Mouse (Mus musculus): ENCODE measurements around the gene Chrnd. TPM values are rescaled to one million over a fixed set of nuclear protein-coding genes. Genes with fewer than 3 reads are reported as not detected.

Chrnd gene
- total RNA-seq, 2 experiments from 2014 or later: 0.20 to 0.54 TPM

DNA sequence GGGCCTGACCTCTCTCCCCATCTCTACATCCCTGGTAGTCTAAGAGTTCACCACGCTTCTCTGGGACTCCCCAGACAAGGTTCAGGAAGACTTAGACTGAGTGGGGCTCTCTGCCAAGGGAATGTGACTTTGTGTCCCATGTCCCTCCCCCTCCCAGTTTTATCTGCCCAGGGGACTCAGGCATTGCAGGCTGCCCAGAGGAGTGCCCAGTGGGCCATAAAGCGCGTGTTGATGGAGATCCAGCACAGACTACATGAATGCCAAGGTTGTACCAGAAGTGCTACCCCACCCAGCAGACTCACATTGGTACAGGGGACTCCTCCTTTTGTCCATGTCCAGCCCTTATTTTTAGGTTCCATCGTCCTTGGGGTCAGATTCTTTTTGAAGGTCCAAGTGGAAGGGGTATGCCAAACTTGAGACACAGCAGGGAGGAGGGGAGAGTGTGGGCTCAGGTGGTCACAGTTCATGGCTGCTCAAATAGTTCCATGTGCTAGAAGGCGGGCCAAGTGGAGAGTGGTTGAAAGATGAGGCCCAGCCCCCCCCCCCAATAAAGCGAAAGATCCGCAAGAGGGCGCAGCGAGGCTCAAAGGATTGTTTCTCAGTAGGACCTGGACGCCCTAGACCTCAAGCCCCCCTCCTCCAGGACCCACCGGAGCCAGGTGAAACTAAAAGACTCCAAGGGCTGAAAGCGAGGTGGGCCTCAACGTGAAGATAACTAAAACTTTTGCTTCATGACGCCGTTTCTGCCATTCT, 6.2 kb upstream of the Chrnd start:
- no peak for DNase-seq (ENCODE audit: low spot score in 2 of 2)

DNA sequence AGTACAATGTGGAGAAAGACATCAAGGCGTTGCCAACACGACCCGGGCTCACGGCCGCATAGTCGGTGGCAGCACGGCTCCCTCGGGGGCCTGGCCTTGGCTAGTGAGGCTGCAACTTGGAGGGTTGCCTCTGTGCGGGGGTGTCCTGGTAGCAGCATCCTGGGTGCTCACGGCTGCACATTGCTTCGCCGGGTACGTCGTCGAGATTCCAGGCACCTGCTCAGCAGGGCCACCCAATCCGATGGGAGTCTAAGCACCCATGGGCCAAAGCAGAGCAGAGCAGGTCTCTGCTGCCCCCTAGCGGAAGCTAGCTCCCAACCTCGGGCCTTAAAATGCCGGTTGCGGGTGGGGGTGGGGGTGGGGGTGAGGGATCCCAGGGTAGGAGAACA, 5.7 kb upstream of the Chrnd start:
- DNase-seq (ENCODE audit: low spot score in 2 of 2): peak; percentile 41 to 61

DNA sequence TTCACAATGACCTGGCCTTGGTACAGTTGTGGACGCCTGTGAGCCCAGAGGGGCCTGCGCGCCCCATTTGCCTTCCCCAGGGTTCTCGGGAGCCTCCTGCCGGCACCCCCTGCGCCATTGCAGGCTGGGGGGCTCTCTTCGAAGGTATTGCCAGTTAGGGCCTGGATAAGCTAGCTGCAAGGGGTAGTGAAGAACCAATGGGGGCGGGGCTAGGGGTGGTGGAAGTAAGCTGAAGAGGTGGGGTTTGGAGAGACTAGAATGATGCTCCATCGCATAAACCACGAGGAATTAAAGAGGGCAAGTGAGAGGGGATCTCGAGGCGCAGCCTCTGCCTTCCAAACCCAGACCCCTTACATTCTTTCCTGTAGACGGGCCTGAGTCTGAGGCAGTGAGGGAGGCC, 4.9 kb upstream of the Chrnd start:
- DNase-seq (ENCODE audit: low spot score in 2 of 2): no peak

DNA sequence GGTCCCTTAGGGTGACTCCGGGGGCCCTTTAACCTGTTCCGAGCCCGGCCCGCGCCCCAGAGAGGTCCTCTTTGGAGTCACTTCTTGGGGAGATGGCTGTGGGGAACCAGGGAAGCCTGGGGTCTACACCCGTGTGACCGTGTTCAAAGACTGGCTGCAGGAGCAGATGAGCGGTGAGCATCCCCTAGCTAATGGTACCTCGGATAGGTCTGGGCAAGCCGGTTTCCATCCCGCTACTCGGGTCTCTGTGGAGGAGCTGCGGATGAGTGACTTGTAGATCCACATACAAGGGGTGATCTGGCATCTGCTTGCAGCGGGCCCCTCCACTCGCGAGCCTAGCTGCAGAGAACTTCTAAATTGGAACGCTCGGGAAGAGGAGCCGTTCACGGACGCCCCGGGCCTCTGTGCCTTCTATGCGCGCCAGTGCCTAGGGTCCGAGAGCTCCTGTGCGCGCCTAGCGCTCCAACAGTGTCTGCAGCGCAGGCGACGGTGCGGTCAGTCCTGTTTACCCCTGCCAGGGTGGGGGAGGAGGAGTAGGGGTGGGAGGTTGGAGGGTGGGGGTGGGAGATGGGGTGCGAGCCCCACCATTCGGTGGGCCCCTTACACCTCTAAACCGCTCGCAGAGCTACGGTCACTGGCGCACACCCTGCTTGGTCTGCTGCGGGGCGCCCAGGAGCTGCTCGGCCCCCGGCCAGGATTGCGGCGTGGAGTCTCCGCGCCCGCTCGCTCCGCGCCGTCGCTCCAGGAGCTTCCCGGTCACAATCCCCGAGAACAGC, 4.0 kb upstream of the Chrnd start:
- no peak for DNase-seq (ENCODE audit: low spot score in 2 of 2)

DNA sequence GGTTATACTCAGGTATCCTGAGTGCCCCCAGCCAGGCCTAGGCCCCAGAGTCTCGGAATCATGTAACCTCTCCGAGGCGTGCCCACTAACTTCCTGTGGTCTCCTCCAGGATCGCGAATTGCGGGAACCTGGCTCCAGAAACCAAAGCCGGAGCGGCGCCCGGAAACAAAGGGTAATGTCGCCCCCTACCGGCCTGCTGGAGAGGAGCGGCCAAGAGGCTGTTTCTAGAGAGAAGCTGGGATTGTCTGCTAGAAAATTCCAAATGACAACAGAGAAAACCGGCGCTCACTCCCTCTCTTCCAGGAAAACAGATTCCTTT, 3.4 kb upstream of the Chrnd start:
- peak; percentile 37 to 45 for DNase-seq (ENCODE audit: low spot score in 2 of 2)

DNA sequence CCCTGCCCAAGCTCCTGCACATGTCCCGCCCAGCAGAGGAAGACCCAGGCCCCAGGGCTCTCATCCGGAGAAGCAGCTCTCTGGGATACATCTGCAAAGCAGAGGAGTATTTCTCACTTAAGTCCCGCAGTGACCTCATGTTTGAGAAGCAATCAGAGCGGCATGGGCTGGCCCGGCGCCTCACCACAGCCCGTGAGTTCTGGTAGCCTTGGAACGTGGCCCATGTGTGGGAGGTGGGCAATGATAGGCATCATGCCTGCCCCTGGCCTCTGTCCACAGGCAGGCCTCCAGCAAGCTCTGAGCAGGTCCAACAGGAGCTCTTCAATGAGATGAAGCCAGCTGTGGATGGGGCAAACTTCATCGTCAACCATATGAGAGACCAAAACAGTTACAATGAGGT, 6.9 kb downstream of the Chrnd start:
- no peak for DNase-seq (ENCODE audit: low spot score in 2 of 2)

DNA sequence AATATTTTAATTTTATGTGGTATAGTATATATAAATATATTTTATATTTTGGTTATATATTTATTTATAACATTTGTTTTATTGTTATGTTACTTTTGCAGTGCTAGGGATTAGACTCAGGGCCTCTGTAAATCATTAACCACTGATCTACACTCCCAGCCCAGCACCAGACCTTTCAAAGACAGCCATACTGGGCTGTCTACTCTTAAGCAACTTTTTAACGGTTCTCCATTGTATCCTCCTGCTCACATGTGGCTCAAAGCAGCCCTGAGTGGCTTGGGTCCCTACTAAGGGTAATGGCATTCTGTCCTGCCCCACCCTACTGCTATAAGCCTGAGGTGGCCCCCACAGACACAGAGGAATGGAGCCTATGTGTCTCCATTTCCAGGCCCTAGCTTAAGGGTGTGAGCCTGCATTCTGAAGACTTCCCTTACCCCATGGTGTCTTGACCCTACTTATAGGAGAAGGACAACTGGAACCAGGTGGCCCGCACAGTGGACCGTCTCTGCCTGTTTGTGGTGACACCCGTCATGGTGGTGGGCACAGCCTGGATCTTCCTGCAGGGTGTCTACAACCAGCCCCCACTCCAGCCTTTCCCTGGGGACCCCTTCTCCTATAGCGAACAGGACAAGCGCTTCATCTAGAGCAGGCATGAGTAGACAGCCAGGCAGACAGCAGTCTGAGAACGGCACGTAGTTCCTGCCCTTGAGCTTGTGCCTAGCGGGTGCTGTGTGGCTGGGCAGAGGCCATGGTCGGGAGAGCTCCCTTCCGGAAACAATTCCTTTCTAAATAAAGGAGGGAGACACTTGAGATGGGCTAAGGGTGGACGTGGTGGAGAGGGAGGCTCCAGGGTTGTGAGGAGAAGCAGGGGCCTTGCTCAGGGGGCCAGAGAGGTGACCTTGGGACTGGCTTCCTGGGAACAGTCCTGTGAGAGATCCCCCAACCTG, 8.0 kb downstream of the Chrnd start:
- DNase-seq (ENCODE audit: low spot score in 2 of 2): no peak

DNA sequence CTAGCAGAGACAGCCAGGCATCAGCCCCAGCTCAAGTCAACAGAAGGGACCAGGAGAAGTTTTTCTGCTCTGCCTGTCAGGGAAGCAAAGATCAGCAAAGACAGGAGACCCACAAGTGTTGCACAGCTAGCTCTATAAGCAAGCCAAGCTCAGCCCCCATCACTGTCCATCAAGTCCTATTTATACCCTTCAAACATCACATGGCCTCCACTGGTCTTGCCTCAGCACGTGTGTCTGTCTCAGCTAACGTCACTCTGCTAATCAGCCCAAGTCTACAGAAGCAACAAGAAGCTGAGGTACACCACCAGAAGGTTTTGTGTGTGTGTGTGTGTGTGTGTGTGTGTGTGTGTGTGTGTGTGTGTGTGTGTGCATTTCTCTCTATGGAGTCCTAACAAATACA, 10.4 kb downstream of the Chrnd start:
- no peak for DNase-seq (ENCODE audit: low spot score in 2 of 2)

DNA sequence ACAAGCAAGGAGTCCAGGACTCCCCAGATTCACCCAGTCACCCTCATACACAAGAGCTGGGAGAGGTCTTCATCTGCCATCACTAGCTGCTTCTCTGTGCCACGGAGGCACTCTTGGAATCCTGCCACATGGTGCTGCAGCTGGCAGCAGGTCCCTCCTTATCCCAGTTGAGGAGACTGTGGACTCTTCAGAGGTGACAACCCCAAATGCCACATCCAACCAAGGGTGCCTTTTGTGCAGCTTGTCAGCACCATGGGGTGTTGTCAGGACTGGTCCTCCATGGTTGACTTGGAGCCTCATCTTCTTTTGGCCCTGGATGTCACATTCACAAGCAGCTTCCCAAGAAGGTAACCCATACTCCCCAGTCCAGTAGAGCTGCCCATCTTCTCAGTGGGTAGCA, 11.4 kb downstream of the Chrnd start:
- no peak for DNase-seq (ENCODE audit: low spot score in 2 of 2)

DNA sequence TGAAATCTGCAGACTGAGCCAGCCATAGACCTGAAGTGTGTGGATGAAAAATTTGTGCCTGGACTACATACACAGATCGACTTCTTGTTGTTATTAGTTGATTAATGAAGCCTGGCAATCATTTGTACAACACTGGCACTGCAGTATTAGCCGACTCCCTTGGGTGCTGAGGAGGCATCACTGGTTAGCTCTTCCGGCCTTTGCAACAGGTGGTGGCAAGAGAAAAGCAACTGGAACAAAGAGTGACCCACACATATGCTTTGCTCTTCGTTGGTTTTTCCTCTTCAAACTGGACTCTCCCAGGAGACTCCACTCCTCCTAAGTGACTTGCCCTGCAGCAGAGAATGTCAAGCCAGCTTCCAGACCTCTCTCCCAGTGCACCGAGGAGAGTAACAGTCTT, 13.4 kb downstream of the Chrnd start:
- no peak for DNase-seq (ENCODE audit: low spot score in 2 of 2)

DNA sequence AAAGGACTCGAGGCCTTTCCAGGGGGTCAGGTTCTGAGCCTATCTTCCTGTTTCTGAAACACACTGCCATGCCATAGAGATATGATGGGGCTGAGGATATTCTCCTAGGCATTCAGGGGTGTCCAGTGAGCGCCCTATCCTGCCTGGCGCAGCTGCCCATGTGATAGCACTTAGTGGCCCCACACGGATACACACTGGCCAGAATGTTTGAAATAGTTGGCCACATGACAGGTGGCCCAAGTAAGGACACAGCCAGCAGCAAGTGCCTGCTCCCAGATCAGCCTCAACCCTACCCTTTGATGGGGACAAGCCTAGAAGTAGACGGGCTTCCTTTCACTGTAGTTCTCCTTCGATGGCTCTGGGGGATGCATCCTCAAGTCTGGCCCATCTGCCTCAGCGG, 14.1 kb downstream of the Chrnd start, which contains the start of gene Chrng:
Chrng (plus strand) TSS at position 193 of the 400 bp plus-strand sequence.
- DNase-seq (ENCODE audit: low spot score in 2 of 2): no peak

DNA sequence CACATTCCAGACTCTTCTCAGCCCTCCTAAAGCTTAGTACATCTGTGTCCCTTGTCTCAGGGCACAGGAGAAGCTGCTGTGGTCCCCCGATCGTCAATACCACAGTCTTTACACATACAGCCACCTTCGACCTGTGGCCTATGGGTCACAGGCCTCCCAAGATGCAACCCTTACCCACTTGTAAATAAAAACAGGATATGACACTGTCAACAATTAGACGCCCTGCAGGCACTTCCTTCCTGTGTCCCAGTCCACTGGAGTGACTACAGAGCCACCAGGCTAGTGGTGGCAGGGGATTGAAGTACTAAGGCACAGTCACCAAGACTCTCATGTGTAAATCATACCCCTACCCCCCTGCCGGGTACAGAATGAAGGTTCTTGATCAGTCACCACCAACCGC, 14.6 kb downstream of the Chrnd start:
- DNase-seq (ENCODE audit: low spot score in 2 of 2): no peak

DNA sequence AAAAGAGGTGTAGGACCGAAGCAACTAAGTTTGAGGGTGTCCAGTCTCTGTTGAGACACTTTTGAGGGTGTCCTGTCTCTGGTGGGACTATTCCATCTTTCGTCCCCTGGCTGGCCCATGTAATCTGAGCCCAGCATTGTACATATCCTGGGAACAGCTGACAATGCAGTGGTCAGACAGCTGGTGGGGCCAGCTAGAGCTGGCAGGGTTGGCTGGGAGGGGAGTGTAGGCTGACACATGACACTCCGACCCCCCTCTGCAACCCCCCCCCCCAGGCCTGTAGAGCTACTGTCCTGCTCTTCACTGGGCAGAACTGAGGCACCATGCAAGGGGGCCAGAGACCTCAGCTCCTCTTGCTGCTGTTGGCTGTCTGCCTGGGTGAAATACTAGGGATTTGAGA, 15.1 kb downstream of the Chrnd start:
- no peak for DNase-seq (ENCODE audit: low spot score in 2 of 2)

DNA sequence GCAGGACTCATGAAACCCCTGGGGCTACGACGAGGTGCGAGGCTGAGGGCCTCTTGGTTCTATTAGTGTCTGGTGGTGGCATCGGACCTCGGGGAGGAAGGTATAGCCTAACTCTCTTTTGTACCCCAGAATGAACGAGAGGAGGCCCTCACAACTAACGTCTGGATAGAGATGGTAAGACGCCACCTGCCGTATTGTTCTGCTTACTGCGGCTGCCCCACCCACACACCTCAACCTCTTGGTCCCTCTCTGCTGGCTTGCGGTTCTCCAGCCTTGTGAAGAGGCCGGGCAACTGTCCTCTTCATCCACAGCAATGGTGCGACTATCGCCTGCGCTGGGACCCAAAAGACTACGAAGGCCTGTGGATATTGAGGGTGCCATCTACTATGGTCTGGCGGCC, 15.9 kb downstream of the Chrnd start:
- no peak for DNase-seq (ENCODE audit: low spot score in 2 of 2)

DNA sequence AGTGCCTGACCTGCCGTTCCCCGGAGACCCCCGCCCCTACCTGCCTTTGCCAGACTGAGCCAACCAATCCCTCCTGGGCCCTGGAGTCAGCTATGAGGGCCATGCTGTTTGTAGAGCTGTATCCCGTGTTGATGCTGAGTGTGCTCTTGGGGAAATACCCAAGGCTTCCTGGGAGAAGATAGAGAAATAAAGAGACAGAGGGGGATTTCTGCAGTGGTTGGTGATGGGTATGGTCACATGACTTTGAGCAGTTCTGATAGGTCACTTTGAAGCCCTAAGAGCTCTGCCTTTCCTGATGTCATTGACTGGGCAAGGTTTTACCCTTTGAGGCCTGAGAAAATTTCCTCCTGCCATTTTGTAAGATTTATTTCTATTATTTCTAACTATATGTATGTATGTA, 21.0 kb downstream of the Chrnd start:
- no peak for DNase-seq (ENCODE audit: low spot score in 2 of 2)

DNA sequence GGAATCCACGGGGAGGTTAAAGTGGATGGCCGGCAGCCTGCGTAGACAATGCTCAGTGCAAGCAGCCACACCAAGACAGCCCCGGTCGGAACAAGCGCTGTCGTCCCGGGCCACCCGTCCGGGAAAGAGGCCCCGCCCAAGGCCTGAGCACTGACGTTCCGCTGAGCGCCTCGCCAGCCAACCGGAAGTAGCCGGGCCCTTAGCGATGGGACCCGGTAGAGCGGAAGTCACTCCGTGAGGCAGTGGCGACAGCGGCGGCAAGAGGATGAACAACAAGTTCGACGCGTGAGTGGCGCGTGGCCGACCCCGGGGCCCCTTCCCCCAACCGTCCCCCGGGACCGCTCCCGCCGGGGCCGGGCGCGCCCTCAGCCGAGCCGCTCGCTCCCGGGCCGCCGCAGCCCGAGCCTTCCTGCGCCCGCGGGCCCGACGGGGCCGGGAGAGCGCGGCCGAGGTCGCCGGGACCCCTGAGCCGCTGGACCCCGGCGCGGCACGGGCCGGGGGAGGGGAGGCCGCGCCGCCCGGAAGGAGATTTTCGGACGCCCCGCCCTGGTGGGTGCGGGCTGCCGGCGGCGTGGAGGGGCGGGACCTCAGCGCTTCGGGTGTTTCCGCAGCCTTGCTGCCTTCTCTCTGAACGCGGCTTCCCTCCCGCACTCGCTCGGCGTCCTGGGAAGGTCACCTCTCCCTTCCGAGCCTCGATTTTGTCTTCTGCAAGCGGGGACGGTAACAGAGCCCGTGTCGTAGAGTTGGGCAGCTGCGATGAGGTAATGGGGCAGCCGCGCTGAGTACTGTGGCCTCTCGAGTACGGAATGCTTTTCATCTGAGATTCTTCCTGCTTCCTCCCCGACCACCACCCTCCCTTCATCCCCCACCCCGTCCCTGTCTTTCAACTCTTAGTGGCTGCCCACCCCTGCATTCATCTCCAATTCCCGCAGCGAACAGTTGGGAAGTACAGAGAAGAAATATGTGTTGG, 23.6 kb downstream of the Chrnd start, which contains the start of gene Eif4e2:
Eif4e2 (plus strand) TSS at position 180 of the 970 bp plus-strand sequence.
- peak; percentile 86 to 87 for DNase-seq (ENCODE audit: low spot score in 2 of 2)

DNA sequence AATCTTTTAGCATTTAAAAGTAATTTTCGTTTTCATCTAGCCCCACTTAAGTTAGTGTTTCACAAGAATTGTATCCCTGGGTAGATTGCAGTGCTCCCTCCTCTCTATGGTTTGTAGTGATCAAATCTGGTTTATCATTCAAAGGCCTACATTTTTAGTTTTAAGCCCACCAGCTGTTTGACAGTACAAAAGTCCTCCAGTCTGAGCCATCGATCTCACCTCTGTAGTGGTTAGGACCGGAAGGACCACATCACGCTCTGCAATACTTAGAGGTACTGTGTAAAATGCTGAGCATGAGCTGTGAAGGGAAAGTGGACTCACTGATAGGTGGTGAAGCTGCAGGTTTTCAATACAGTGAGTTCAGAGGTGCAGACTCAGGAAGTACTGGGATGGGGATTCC, 24.3 kb downstream of the Chrnd start:
- no peak for DNase-seq (ENCODE audit: low spot score in 2 of 2)

DNA sequence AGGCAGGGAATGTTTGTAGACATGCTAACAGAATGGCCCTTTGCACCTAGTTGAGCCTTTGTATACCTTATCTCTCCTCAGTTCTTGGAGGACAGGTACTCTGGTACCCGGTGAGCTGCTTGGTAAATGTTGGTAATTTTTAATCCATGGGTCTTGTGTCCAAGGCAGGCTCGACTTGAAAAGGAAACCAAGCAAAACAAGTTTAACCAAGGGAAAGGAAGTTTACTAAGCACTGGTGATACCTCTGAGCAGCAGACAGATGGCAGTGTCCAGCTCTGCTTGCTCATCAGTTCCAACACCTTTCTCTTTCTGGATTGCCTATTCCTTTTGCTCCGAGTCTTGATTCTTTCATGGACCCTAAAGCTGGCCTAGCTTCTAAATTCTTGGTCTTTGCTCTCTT, 27.5 kb downstream of the Chrnd start:
- DNase-seq (ENCODE audit: low spot score in 2 of 2): no peak

DNA sequence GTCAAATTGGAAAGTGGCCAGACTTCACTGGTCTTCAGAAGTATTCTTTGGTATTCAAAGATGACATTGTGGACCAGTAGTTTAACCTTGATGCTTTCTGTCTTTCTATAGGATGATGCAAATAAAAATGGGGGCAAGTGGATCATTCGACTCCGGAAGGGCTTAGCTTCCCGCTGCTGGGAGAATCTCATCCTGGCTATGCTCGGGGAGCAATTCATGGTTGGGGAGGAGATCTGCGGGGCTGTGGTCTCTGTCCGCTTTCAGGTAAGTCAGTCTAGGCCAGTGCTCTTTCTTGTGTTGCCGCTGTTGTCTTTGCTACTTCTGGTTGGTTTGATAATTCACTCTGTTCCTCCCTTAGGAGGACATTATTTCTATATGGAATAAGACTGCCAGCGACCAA, 35.3 kb downstream of the Chrnd start:
- no peak for DNase-seq (ENCODE audit: low spot score in 2 of 2)

DNA sequence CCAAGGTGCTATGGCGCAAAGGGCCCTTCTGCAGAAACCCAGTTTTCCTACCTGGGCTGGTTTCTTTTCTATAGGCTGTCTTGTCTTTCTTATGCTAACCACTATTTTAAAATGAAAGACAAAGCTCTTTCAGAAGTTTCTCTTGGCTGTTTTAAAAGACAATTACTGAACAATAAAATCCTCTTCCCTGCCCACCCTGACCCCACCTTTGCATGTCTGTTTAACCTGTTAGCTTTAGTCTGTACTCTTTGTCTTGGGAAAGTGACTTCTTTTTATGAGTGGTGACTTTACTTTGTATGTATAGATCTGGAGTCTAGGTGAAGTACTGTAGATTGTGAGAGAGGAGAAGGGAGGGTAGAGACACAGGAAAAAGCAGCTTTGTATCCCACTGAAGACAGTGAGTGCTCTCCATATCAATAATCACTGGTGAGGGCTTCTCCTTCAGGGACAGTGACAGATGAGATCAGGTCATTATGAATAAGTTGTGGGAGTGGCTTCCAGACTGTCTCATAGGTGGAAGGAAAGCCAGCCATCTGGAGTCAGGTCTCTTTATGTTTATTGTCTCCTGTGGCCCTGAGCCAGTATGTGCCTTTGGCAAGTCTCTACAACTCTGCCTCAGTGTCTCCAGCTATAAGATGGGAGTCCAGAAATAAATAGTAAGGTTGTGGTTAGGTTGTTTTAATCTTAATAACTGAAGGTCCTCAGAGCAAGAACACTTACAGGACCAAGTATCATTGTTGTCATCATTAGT, 36.2 kb downstream of the Chrnd start:
- DNase-seq (ENCODE audit: low spot score in 2 of 2): no peak
